Mouse (Mus musculus): ENCODE results near the gene Armc7.

DNA sequence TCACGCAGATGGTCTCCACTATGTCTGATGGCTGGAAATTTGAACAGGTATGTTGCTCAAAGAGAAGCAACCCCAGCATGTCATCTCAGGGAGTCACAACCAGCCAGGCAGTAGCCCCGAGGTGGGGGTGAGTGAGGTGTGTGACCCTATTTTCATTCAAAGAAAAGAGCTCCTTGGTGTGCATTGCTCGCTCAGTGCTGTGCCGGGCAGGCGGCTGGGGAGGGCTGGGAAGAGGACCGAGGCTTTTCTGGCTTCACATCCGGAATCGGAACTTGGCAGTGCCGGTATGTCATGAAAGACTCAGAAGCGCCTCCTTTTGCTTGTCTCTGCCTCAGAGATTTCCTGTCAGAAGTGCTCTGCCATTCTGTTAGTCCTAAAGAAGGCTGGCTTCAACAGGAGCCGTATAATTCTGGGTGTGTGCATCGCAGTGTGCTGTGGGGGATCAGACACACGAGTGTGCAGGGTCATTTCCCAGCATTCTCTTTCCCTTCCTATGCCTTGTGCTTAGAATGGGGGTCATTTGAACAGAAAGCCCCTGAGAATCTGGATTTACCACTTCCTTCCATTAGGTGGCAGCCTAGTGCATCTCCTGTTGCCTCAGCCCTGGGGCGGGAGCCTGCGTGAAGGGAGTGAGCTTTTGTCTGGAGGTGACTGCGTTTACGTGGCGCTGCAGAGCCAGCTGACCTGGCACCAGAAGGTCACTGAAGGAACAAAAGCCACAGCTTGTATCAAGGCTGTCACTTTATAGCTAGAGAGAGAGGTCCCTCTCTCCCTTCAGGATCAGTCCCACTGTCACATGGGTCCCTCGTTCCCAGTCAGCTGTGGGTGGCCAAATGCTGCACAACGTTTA lies 47.8 kb upstream of the Armc7 start:
- peak; percentile 31; the same call in 1 of the 2 replicates for TF ChIP-seq CTCF (IDR thresholded peaks at IDR 0.05; ENCODE audit: control insufficient read depth, insufficient read depth, insufficient replicate concordance, low read depth, low read length)
- TF ChIP-seq POLR2A (IDR thresholded peaks at IDR 0.05; ENCODE audit: control insufficient read depth, low read depth, low read length), result no peak
